Mouse (Mus musculus) left cerebral cortex, postnatal 25 days (tissue): Measurements from ENCODE around the gene Zfp169. TPM values are rescaled to one million over a fixed set of nuclear protein-coding genes. Genes with fewer than 3 reads are reported as not detected.
"Not testable (repeated sequence)": the region's sequence is repeated elsewhere in the genome, so short reads cannot be mapped to it uniquely, and the experiment has no call there.

Experiments
- DNase-seq, 2 experiments: peaks; one replicate each; pipeline ENCODE4 v3.0.0; 2022; ENCODE audit warnings: low spot score in 2 of 2, mixed read lengths in 1 of 2
- intact Hi-C: fragments of 180-260 bp; cut with DNase I; formaldehyde crosslinking; loops from one replicate; pipeline ENCODE4 v1.15.1; 2025
- total RNA-seq, 2 experiments: library from RNA; stranded (reverse); gene quantifications; 2 replicates each; pipeline ENCODE4 v1.2.3; 2021

The Zfp169 gene
- total RNA-seq, 2 experiments from 2014 or later: 20.8 to 22.7 TPM

DNA sequence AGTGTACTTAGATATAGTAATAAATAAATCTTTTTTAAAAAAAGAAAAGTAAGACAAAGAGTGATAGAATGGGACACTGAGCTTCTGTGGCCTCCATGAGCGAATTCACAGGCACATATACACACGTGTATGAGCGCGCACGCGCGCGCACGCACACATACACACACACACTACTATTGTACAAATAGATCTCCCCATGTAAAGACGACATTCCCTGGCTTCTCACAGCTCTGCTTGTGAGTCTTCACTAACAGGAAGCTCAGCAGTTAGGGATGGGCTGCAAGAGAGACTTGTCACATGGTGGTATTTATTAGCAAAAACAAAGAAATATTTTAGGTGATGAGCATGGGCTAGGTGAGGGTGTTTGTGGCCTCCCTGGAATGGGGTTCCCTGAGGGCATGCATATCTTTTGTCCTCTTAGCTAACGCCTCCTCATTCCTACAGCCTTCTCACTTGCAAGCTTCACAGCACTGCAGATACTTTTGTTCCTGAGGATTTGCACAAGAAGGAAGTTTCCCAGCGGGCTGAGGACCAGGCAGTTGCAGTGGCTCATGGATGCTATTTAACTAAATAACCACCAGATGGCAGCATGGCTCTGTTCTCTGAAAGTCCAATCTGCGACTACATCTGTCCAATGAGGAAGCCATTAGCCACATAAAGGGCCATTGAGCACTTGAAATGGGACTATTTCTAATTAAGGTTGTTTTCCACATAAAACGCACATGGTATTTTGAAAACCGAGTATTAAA is 15.0 kb upstream of the Zfp169 start:
- DNase-seq: peak; percentile 76 to 89
- intact Hi-C loops: loop anchor here (1.0 to 10.0 kb wide), 3 partner anchors 45 to 277 kb away; no protein-coding TSS in a partner anchor

DNA sequence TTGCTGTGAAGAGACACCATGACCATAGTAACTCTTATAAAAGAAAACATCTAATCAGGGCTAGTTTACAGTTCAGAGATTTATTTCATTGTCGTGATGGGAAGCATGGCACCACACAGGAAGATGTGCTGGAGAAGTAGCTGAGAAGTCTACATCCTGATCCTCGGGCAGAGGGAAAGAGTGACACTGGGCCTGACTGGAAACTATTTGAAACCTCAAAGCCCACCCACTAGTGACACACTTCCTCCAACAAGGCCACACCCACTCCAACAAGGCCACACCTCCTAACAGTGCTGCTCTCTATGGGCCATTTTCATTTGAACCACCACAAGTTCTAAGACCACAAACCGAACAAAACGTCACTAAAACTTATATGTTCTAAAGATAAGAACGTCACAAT is 12.5 kb upstream of the Zfp169 start:
- intact Hi-C loops: loop anchor here (10.0 kb wide), 1 partner anchor 279 kb away; no protein-coding TSS in a partner anchor
- no peak for DNase-seq

DNA sequence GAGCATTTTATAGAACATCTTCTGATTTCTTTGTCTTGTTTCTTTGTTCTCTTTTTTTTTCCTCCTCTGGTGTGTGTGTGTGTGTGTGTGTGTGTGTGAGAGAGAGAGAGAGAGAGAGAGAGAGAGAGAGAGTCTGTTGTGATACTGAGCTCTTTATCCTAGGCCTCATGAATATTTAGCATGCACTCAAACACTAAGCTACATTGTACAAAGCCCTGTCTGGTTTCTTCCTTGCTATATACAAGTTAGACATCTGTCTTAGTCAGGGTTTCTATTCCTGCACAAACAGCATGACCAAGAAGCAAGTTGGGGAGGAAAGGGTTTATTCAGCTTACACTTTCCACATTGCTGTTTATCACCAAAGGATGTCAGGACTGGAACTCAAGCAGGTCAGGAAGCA is 5.9 kb upstream of the Zfp169 start:
- DNase-seq, intact Hi-C loops: not testable (repeated sequence)

DNA sequence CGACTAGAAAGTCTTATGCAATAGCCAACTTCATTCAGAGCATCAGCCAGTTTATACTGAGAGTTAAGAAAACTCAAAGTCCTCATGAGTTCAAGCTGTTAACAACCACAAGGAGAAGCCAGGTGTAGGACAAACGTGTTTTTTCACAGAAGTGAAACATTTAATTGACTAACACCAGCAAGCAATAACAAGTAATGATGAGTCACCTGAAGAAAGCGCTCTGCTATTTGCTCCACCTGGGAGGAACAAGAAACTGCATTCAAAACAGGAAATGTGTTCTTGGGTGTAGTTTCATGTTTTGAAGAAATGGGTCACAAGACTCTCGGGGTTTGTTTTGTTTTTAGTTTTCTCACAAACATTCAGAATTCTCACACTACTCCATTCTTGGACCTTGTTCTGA is 2.6 kb upstream of the Zfp169 start:
- intact Hi-C loops: no loop called here
- DNase-seq: no peak

DNA sequence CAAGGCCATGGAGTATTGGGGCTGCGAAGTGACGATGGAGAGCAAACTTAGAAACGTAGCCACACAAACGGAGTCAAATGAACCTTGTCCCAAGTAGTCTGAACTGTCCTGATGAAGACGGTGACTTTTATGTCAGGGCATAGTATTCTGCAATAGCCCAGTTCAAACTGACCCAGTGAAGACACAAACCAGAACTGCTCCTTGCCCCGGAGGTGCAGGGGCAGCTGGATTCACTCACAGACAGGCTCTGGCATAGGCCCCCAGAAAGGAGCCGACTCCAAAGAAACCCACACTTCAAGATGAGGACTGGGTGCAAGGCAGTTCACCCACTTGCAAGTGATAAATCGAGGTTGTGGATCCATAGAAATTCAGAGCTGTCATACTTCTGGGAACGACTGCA is 4.6 kb downstream of the Zfp169 start:
- intact Hi-C loops: no loop called here
- no peak for DNase-seq

DNA sequence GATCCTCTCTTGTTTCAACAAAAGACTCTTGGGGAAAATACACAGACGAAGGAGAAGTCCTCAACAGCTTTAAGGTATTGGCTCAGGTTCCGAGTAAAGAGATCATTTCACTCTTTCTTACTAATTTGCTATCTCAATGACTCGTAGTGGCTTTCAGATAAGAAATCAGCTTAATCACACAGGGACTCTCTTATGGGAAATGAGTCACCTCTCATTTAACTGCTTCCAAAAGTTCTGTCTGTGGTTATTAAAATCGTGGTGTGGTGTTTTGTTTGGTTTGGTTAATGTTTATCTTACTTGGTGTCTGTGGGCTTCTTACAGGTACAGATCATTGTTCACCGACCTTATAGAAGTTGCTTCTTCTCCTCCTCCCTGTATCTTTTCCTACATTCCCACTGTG is 10.8 kb downstream of the Zfp169 start:
- DNase-seq: no peak
- intact Hi-C loops: no loop called here

DNA sequence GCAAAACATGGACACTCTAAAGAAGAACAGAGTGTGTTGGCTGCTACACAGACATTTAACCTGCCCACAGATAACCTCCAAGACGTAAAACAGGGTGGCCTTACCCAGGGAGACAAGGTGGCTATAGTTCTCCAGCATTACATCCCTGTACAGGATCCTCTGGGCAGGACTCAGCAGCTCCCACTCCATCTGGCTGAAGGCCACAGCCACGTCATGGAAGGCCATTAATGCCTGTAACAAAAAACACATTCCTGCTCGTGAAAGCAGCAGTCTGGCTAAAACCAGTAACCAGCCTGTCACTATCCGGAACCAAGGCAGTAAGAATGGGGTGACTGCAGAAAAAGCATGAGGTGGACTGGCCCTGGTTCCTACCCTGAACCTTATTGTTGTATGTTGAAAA is 14.6 kb downstream of the Zfp169 start:
- intact Hi-C loops: no loop called here
- no peak for DNase-seq

DNA sequence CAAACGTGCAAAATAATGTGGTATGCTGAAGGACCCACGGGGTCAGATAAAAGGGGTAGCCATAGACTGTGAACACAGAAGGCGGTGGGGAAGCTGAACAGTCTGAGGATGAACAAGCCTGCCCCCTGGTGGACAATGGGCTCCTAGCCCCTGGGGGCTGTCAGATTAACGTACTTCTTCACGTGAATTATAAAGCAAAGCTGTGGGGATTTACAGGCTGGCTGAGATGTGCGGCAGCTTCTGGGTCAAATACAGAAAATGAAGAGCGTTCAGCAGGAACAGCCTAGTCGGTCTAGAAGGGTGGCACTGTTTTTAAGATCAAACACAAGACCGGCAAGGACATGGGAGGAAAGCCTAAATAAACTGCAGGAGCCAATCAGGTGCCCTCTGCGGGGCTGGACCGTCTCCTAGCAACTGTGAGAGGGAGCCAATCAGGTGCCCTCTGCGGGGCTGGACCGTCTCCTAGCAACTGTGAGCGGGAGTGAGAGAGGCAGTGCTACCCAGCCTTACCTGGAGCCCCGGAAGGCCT is 15.5 kb downstream of the Zfp169 start:
- peak; percentile 79 to 86 for DNase-seq
- intact Hi-C loops: no loop called here

DNA sequence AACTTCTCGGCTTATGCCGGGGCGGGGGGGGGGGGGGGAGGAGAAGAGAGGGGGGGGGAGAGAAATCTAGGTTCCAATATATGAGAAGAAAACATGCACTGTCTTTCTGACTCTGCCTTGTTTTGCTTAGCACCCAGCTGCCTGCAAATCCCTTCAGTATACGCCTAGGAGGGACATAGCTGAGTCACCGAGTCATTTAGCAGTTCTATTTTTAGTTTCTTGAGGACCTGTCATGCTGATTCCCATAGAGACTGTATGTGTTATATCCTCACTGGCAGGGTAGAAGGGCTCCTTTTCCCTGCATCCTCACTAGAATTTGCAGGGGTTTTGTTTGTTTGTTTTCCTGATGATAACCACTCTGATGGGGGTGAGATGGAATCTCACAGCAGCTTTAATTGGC is 20.1 kb downstream of the Zfp169 start:
- intact Hi-C loops: no loop called here
- peak in 1 of 2 experiments; percentile 71 for DNase-seq

DNA sequence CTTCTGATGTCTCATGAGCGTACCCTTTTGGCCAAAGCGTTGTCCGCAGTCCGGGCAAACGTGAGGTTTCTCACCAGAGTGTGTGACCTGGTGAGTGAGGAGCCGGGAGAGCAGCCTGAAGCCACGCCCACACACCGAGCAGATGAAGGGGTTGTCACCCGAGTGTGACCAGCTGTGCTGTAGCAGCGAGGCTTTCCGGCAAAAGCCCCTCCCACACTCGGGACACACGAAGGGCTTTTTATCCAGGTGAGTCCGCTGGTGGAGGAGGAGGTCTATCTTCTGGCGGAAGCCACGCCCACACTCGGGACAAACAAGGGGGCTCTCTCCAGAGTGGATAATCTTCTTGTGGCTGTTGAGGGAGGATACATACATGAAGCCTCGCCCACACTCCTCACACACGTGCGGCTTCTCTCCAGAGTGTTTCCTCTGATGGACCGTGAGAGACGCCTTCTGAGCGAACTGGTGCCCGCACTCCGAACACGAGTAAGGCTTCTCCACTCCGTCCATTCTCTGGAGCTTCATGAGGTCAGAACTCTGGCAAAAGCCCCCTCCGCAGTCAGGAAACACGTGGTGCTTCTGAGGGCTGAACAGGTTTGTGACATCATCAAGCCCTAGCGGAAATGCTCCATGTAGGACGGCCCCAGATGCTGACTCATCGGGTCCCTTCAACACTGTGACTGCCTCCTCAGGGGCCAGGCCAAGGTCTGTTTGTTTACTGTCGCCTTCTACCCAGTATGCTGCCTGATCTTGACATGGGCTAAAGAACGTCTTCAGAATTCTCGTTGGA is 22.7 kb downstream of the Zfp169 start:
- intact Hi-C loops: no loop called here
- DNase-seq: no peak

DNA sequence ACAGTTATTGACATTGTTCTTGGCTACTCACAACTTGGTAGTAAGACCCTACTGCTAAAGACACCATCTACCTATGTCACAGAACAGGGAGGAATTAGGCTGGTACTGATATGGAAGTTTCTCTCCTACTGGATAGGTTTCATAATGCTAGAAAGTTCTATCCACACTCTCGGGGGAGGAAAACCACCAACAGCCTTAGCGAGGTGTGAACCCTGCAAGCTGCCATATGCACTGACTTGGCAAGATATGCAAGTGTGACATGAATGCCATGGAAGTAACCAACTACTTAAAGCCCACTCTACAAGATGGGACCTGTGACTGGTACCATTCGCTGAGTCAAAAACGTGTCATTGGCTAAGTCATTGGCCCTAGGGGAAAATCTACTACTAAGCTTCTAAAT is 29.6 kb downstream of the Zfp169 start:
- DNase-seq: peak in 1 of 2 experiments; percentile 51
- intact Hi-C loops: no loop called here

DNA sequence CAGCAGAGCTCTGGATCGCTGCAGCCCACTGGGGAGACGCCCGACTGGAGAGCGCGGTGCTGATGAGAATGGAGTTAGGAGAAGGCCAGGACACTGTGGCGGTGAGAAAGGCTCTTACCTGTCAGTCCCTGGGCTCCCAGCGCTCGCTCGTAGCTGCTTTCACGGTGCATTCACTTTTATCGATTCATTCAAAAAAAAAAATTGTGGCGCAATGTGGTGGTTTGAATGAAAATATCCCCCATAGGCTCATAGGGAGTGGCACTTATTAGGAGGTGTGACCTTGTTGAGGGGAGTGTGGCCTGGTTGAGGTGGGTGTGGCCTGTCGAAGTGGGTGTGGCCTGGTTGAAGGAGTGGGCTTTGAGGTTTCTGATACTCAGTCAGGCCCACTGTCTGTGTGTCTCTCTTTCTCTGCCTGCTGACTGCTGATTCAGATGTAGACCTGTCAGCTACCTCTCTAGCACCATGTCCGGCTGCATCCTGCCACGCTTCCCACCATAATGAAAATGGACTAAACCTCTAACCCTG is 44.5 kb downstream of the Zfp169 start:
- intact Hi-C loops: no loop called here
- DNase-seq: no peak

DNA sequence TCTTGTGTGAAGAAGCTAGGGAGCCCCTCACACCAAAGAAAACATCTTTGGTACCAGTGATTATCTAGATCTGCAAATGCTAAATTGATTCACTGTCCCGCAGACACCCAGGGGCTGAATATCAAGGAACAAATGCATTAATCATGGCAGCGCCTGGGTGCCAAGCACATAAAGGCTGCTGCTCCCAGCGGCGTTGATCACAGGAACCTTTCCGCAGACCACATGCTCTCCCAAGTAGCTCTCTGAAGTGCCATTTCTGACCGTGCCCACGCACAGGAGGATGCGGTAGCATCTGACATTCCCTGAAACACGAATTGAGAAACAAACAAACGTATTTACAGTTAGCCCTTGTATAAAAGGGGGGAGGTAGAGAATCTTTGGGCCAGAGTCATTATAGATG is 47.1 kb downstream of the Zfp169 start:
- DNase-seq: no peak
- intact Hi-C loops: no loop called here

DNA sequence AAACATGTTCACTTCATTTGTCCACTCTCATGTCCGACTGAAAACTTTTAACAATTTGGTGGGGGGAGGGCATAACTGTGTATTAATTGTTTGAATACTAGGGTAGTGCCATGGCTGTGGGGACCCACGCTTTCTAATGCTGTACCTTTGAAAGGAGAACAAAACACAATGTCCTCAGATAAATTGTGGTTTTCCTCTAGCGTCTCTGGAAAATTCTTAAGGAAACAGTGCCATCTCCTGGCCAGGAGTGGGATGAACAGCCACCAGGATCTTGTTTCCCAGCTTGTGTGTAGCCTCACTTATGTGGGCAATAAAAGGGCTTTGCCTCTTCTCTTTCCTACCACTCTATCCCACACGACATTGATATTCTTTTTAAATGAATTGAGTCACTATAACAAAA is 49.1 kb downstream of the Zfp169 start:
- intact Hi-C loops: loop anchor here (1.0 to 5.0 kb wide), 3 partner anchors 797 to 1163 kb away; no protein-coding TSS in a partner anchor
- peak; percentile 79 to 88 for DNase-seq

DNA sequence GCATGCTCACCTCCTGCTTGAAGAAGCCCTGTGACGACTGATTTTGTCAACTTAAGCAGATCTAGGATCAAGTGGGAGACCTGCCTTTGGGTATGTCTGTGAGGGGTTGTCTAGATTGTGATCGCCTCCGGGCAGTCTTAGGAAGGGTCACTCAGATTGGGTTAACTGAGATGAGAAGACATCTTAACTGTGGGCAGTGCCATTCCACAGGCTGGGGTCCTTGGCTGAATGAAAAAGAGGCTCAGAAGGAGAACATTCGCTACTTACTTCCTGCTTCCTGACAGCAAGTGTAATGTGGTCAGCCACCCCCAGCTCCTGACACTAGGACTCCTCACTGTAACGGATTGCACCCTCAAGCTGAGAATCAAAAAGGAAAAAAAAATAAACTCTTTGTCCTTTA is 54.0 kb downstream of the Zfp169 start:
- no peak for DNase-seq
- intact Hi-C loops: no loop called here

DNA sequence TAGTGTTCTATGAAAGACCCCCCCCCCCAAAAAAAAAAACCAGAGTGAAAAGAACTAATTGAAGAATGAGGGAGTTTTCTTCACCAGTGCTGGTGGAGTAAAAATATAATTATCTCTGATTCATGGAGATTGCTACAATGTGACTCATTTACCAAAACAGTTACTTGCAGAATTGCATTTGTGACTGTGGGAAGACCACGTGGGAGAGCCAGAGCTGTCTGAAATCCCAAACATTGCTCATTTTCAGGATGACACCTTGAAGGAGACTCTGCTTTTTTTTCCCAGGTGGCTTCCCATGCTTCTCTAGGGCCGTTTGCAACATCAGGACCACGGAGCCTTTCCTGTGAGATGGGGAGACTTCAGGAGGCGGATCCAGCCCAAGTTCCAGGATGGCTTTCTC is 65.1 kb downstream of the Zfp169 start:
- peak; percentile 18 to 71 for DNase-seq
- intact Hi-C loops: no loop called here

DNA sequence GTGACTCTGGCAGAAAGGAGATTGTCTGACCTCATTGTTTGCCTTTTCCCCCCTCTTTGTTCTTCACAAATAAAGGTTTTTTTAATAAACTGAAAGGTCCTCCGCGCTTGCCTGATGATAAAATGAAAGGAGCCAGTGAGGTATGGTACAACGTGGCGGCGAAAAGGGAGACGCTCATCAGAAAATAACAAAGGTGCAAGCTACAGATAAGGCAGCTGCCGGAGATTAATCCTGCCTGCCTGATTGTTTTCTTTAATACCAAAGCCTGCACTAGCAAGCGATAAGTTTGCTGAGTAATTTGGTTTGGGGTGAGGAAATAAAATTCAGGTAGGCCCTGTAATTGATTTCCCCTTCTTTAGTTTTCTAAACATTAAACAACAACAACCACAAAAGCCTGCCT is 69.3 kb downstream of the Zfp169 start:
- no peak for DNase-seq
- intact Hi-C loops: no loop called here

DNA sequence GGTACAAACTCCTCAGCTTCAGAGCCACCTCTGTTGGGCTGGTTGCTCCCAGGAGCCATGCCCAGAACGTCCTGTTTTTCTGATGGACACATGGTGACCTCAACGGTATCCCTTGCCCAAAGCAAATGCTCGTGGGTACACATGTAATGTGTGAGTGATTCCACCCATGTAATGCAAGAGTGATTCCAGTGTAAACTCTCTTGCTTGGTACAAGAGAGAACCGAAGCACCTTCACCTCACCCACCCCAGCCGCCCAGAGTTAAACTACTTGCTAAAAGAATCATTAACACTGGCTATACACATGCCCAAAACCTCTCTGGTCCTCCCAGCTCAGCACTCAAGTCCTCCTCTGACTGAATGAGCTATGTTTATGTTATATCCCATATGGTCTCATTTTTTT is 74.9 kb downstream of the Zfp169 start:
- intact Hi-C loops: no loop called here
- no peak for DNase-seq
